Mouse (Mus musculus): ENCODE data around the gene Tia1. TPM values are rescaled to one million over a fixed set of nuclear protein-coding genes. Genes with fewer than 3 reads are reported as not detected.

Gene Tia1
- polyA plus RNA-seq, 1 experiment: 323 TPM

GRCm38 (mm10) chr6:86403728-86404099 is 305 bp upstream of the Tia1 start:
- TF ChIP-seq POLR2A (IDR thresholded peaks at IDR 0.05; ENCODE audit: insufficient read depth, low read depth, low read length) (no peak), CTCF (IDR thresholded peaks at IDR 0.05; ENCODE audit: insufficient read depth, low read depth, low read length) (no peak)
- Histone ChIP-seq H3K4me1 (ENCODE audit: control insufficient read depth, insufficient read depth, low read length) (no peaks in the 10 kb centered on the region), H3K27ac (ENCODE audit: insufficient read depth, low read depth, low read length) (no peak overlapping the region), H3K4me3 (ENCODE audit: insufficient read depth, low read depth, low read length) (peak overlapping the region; percentile 81)
- WGBS: under 1% methylated on average over 15 of the region's 15 CpGs

GRCm38 (mm10) chr6:86404996-86405395 is 977 bp downstream of the Tia1 start:
- WGBS: under 1% methylated on average over 11 of the region's 11 CpGs
- Histone ChIP-seq H3K27ac (ENCODE audit: insufficient read depth, low read depth, low read length) (no peak overlapping the region), H3K4me1 (ENCODE audit: control insufficient read depth, insufficient read depth, low read length) (no peaks in the 10 kb centered on the region), H3K4me3 (ENCODE audit: insufficient read depth, low read depth, low read length) (peak overlapping the region; percentile 81)
- no peak for TF ChIP-seq CTCF (IDR thresholded peaks at IDR 0.05; ENCODE audit: insufficient read depth, low read depth, low read length)

- no peaks in the 10 kb centered on the region for H3K4me1 ChIP-seq (ENCODE audit: control insufficient read depth, insufficient read depth, low read length)
- TF ChIP-seq CTCF (IDR thresholded peaks at IDR 0.05; ENCODE audit: insufficient read depth, low read depth, low read length) (no peak), POLR2A (IDR thresholded peaks at IDR 0.05; ENCODE audit: insufficient read depth, low read depth, low read length) (no peak)
- no peak overlapping the region for H3K4me3 ChIP-seq (ENCODE audit: insufficient read depth, low read depth, low read length)
- H3K27ac ChIP-seq (ENCODE audit: insufficient read depth, low read depth, low read length): no peak overlapping the region
These were observed 2.3 kb downstream of the Tia1 start for GRCm38 (mm10) chr6:86406306-86406705.

- WGBS: 95% methylated on average over 6 of the region's 6 CpGs
- no peak overlapping the region for H3K4me3 ChIP-seq (ENCODE audit: insufficient read depth, low read depth, low read length)
- TF ChIP-seq POLR2A (IDR thresholded peaks at IDR 0.05; ENCODE audit: insufficient read depth, low read depth, low read length) (no peak), CTCF (IDR thresholded peaks at IDR 0.05; ENCODE audit: insufficient read depth, low read depth, low read length) (no peak)
- H3K4me1 ChIP-seq (ENCODE audit: control insufficient read depth, insufficient read depth, low read length): no peaks in the 10 kb centered on the region
- no peak overlapping the region for H3K27ac ChIP-seq (ENCODE audit: insufficient read depth, low read depth, low read length)
These were observed 14.7 kb downstream of the Tia1 start for GRCm38 (mm10) chr6:86418711-86419110.

GRCm38 (mm10) chr6:86419239-86419638 is 15.2 kb downstream of the Tia1 start:
- WGBS: 87% methylated on average over 3 of the region's 3 CpGs
- no peak overlapping the region for H3K4me3 ChIP-seq (ENCODE audit: insufficient read depth, low read depth, low read length)
- H3K27ac ChIP-seq (ENCODE audit: insufficient read depth, low read depth, low read length): no peak overlapping the region
- H3K4me1 ChIP-seq (ENCODE audit: control insufficient read depth, insufficient read depth, low read length): no peaks in the 10 kb centered on the region
- TF ChIP-seq POLR2A (IDR thresholded peaks at IDR 0.05; ENCODE audit: insufficient read depth, low read depth, low read length): no peak

GRCm38 (mm10) chr6:86420491-86420890 is 16.5 kb downstream of the Tia1 start:
- 71% methylated on average over 6 of the region's 6 CpGs for WGBS
- no peak overlapping the region for H3K27ac ChIP-seq (ENCODE audit: insufficient read depth, low read depth, low read length)
- TF ChIP-seq POLR2A (IDR thresholded peaks at IDR 0.05; ENCODE audit: insufficient read depth, low read depth, low read length) (no peak), CTCF (IDR thresholded peaks at IDR 0.05; ENCODE audit: insufficient read depth, low read depth, low read length) (no peak)
- H3K4me1 ChIP-seq (ENCODE audit: control insufficient read depth, insufficient read depth, low read length): no peaks in the 10 kb centered on the region
- H3K4me3 ChIP-seq (ENCODE audit: insufficient read depth, low read depth, low read length): no peak overlapping the region

GRCm38 (mm10) chr6:86426358-86426757 is 22.3 kb downstream of the Tia1 start, which contains the start of gene Gm44790:
Gene Gm44790 (plus strand): TSS chr6:86426658.
- Histone ChIP-seq H3K4me1 (ENCODE audit: control insufficient read depth, insufficient read depth, low read length) (no peaks in the 10 kb centered on the region), H3K4me3 (ENCODE audit: insufficient read depth, low read depth, low read length) (no peak within 1 kb of the TSS), H3K27ac (ENCODE audit: insufficient read depth, low read depth, low read length) (no peak within 1 kb of the TSS)
- TF ChIP-seq CTCF (IDR thresholded peaks at IDR 0.05; ENCODE audit: insufficient read depth, low read depth, low read length) (no peak), POLR2A (IDR thresholded peaks at IDR 0.05; ENCODE audit: insufficient read depth, low read depth, low read length) (no peak)
- WGBS: 97% methylated on average over 1 of the region's 1 CpGs

GRCm38 (mm10) chr6:86431531-86431930 is 27.5 kb downstream of the Tia1 start:
- TF ChIP-seq POLR2A (IDR thresholded peaks at IDR 0.05; ENCODE audit: insufficient read depth, low read depth, low read length) (no peak), CTCF (IDR thresholded peaks at IDR 0.05; ENCODE audit: insufficient read depth, low read depth, low read length) (no peak)
- 94% methylated on average over 3 of the region's 3 CpGs for WGBS
- Histone ChIP-seq H3K27ac (ENCODE audit: insufficient read depth, low read depth, low read length) (no peak overlapping the region), H3K4me3 (ENCODE audit: insufficient read depth, low read depth, low read length) (no peak overlapping the region), H3K4me1 (ENCODE audit: control insufficient read depth, insufficient read depth, low read length) (no peaks in the 10 kb centered on the region)

GRCm38 (mm10) chr6:86433696-86434095 is 29.7 kb downstream of the Tia1 start:
- no peak for TF ChIP-seq CTCF (IDR thresholded peaks at IDR 0.05; ENCODE audit: insufficient read depth, low read depth, low read length)
- no peak for TF ChIP-seq POLR2A (IDR thresholded peaks at IDR 0.05; ENCODE audit: insufficient read depth, low read depth, low read length)
- no peak overlapping the region for H3K27ac ChIP-seq (ENCODE audit: insufficient read depth, low read depth, low read length)
- 90% methylated on average over 1 of the region's 1 CpGs for WGBS
- H3K4me1 ChIP-seq (ENCODE audit: control insufficient read depth, insufficient read depth, low read length): no peaks in the 10 kb centered on the region
- H3K4me3 ChIP-seq (ENCODE audit: insufficient read depth, low read depth, low read length): no peak overlapping the region

GRCm38 (mm10) chr6:86437711-86438110 is 33.7 kb downstream of the Tia1 start:
- WGBS: under 1% methylated on average over 14 of the region's 14 CpGs
- TF ChIP-seq CTCF (IDR thresholded peaks at IDR 0.05; ENCODE audit: insufficient read depth, low read depth, low read length) (0 out of 2 replicates have a peak, but pooled peaks have one; percentile 14), POLR2A (IDR thresholded peaks at IDR 0.05; ENCODE audit: insufficient read depth, low read depth, low read length) (no peak)
- Histone ChIP-seq H3K27ac (ENCODE audit: insufficient read depth, low read depth, low read length) (peak overlapping the region; percentile 13; the same call in 1 of the 2 replicates), H3K4me1 (ENCODE audit: control insufficient read depth, insufficient read depth, low read length) (peaks cover 5% of the 10 kb centered on the region; the same call in 1 of the 2 replicates), H3K4me3 (ENCODE audit: insufficient read depth, low read depth, low read length) (peak overlapping the region; percentile 95)

All from olfactory bulb, adult 2 months (tissue).